Mouse (Mus musculus) neutrophil, adult 83 days (primary cell): Measurements from ENCODE around the gene Ngef. TPM values are rescaled to one million over a fixed set of nuclear protein-coding genes. Genes with fewer than 3 reads are reported as not detected.

Experiments used
- total RNA-seq, 2 experiments: library from RNA; stranded (reverse); gene quantifications; one replicate each; pipeline ENCODE4 v1.2.4; 2023

The Ngef gene
- not detected for total RNA-seq

GRCm38 (mm10) chr1:87573800-87574215 lies at the start of gene Ngef:
Ngef (minus strand) TSS chr1:87573870.

GRCm38 (mm10) chr1:87620211-87620668 lies 46.6 kb upstream of the Ngef start, which contains the start of gene Inpp5d:
Inpp5d (plus strand) TSS chr1:87620312.

GRCm38 (mm10) chr1:87509561-87510165 lies 64.0 kb downstream of the Ngef start, which contains the start of gene Neu2:
Neu2 (plus strand) TSS chr1:87509889.

GRCm38 (mm10) chr1:87469971-87470370 lies 103.7 kb downstream of the Ngef start, which contains the start of gene Snorc:
Snorc (plus strand) TSS chr1:87470271.

Other genes with a start within 250 kb of the Ngef start
- gene Gigyf2, start 246.9 kb downstream of the Ngef start, total RNA-seq, result 10 to 100 TPM; 58.2 to 68.5 TPM
- gene Kcnj13, start 179.1 kb downstream of the Ngef start, total RNA-seq, result not detected
- not detected for gene Snorc, start 103.6 kb downstream of the Ngef start, total RNA-seq
- gene Neu2, start 64.0 kb downstream of the Ngef start, total RNA-seq, result not detected
- gene Inpp5d, start 46.4 kb upstream of the Ngef start, total RNA-seq, result 100 to 1,000 TPM; 271 to 321 TPM
- 10 to 100 TPM; 35.3 to 41.0 TPM for gene Atg16l1, start 182.0 kb upstream of the Ngef start, total RNA-seq
- 1 to 10 TPM; 3.0 to 3.6 TPM for gene Sag, start 229.8 kb upstream of the Ngef start, total RNA-seq